In genomic region chr14:101841271-101841670, GRCm38 (mm10) we compare ENCODE assay signal across 11 mouse cellular contexts.
A peak's percentile ranks its signal among the peaks of the same experiment; 100 is the strongest.
DNase-seq lines count a peak whose midpoint lies in the region; ATAC-seq lines count a peak whose summit lies in the region.
"Had no signal": no experiment of that assay in that cellular context is flagged by ENCODE, and none has a peak within 500 bp of the region (broad histone marks: within the 10 kb centered on the region; RNA-seq: fewer than 3 reads in every experiment).

No protein-coding gene starts in this region.

- no peaks in the 10 kb centered on the region for H3K36me3 ChIP-seq in heart, embryonic 14.5 days (ENCODE audit: control insufficient read depth, insufficient read depth, low read length)
- no peaks in the 10 kb centered on the region for H3K36me3 ChIP-seq in lung, embryonic 15.5 days
- H3K36me3 ChIP-seq in limb, embryonic 15.5 days = no peaks in the 10 kb centered on the region
- H3K36me3 ChIP-seq in stomach, embryonic 16.5 days (ENCODE audit: control insufficient read depth, insufficient read depth, low read length) = no peaks in the 10 kb centered on the region
- H3K36me3 ChIP-seq: midbrain, embryonic 12.5 days; neural tube, embryonic 13.5 days had no signal

- H3K27ac ChIP-seq in heart, embryonic 14.5 days (replicated peaks in 1 of 2; ENCODE audit: control insufficient read depth in 1 of 2, insufficient read depth in 1 of 2, low read depth in 2 of 2, low read length in 2 of 2) = peak overlapping the region in 1 of 2 experiments; percentile 3; a peak in 1 of 4 replicates
- 0 out of 2 replicates have a peak overlapping the region, but pooled peaks have one; percentile 27 for H3K27ac ChIP-seq in lung, embryonic 15.5 days
- H3K27ac ChIP-seq in limb, embryonic 15.5 days = no peak overlapping the region
- H3K27ac ChIP-seq in stomach, embryonic 16.5 days (ENCODE audit: low read length) = peak overlapping the region; percentile 65
- H3K27ac ChIP-seq: midbrain, embryonic 12.5 days; neural tube, embryonic 13.5 days had no signal

- H3K9ac ChIP-seq in heart, embryonic 14.5 days (ENCODE audit: low read length) = peak overlapping the region; percentile 62
- H3K9ac ChIP-seq in lung, embryonic 15.5 days = peak overlapping the region; percentile 2
- no peak overlapping the region for H3K9ac ChIP-seq in limb, embryonic 15.5 days
- peak overlapping the region; percentile 37 for H3K9ac ChIP-seq in stomach, embryonic 16.5 days (ENCODE audit: low read length)
- H3K9ac ChIP-seq: midbrain, embryonic 12.5 days; neural tube, embryonic 13.5 days had no signal

- H3K4me3 ChIP-seq in heart, embryonic 14.5 days (ENCODE audit: control insufficient read depth in 1 of 2, insufficient read depth in 1 of 2, low read depth in 1 of 2, low read length in 2 of 2) = peak overlapping the region; percentile 19 to 40; a peak in 3 of 4 replicates
- peak overlapping the region; percentile 37 for H3K4me3 ChIP-seq in lung, embryonic 15.5 days
- H3K4me3 ChIP-seq in limb, embryonic 15.5 days = peak overlapping the region; percentile 17; the same call in 1 of the 2 replicates
- H3K4me3 ChIP-seq in stomach, embryonic 16.5 days (replicated peaks; ENCODE audit: low read length) = peak overlapping the region; percentile 36
- H3K4me3 ChIP-seq: midbrain, embryonic 12.5 days; neural tube, embryonic 13.5 days had no signal

- H3K27me3 ChIP-seq in heart, embryonic 14.5 days (ENCODE audit: control insufficient read depth, insufficient read depth, low read length) = no peaks in the 10 kb centered on the region
- H3K27me3 ChIP-seq in lung, embryonic 15.5 days = no peaks in the 10 kb centered on the region
- no peaks in the 10 kb centered on the region for H3K27me3 ChIP-seq in limb, embryonic 15.5 days
- H3K27me3 ChIP-seq in stomach, embryonic 16.5 days (ENCODE audit: control insufficient read depth, insufficient read depth, low read length) = no peaks in the 10 kb centered on the region
- H3K27me3 ChIP-seq: midbrain, embryonic 12.5 days; neural tube, embryonic 13.5 days had no signal

- H3K9me3 ChIP-seq in heart, embryonic 14.5 days (ENCODE audit: control insufficient read depth, low read length) = no peaks in the 10 kb centered on the region
- H3K9me3 ChIP-seq in lung, embryonic 15.5 days = no peaks in the 10 kb centered on the region
- H3K9me3 ChIP-seq in limb, embryonic 15.5 days = no peaks in the 10 kb centered on the region
- H3K9me3 ChIP-seq in stomach, embryonic 16.5 days (replicated peaks; ENCODE audit: control insufficient read depth, low read length) = no peaks in the 10 kb centered on the region
- H3K9me3 ChIP-seq: midbrain, embryonic 12.5 days; neural tube, embryonic 13.5 days had no signal

- ATAC-seq in heart, embryonic 14.5 days (ENCODE audit: insufficient number of reproducible peaks, insufficient read depth, low FRiP score, low read depth) = no peak
- no peak for ATAC-seq in lung, embryonic 15.5 days (ENCODE audit: borderline replicate concordance, extremely low read depth, low FRiP score, low TSS enrichment)
- no peak for ATAC-seq in limb, embryonic 15.5 days (ENCODE audit: insufficient number of reproducible peaks, low FRiP score, low TSS enrichment, low read depth)
- ATAC-seq in stomach, embryonic 16.5 days (ENCODE audit: insufficient read depth, low FRiP score) = no peak

- 79% methylated on average over 5 of the region's 5 CpGs for WGBS in heart, embryonic 14.5 days
- 61% methylated on average over 5 of the region's 5 CpGs for WGBS in lung, embryonic 15.5 days
- WGBS in limb, embryonic 15.5 days = 78% methylated on average over 5 of the region's 5 CpGs
- WGBS in stomach, embryonic 16.5 days = 60% methylated on average over 5 of the region's 5 CpGs

- peak overlapping the region; percentile 66 for H3K4me2 ChIP-seq in heart, embryonic 14.5 days (ENCODE audit: low read length)
- peak overlapping the region; percentile 36 for H3K4me2 ChIP-seq in lung, embryonic 15.5 days
- H3K4me2 ChIP-seq in limb, embryonic 15.5 days = no peak overlapping the region
- peak overlapping the region; percentile 50 for H3K4me2 ChIP-seq in stomach, embryonic 16.5 days (ENCODE audit: low read depth, low read length)
- H3K4me2 ChIP-seq: midbrain, embryonic 12.5 days; neural tube, embryonic 13.5 days had no signal

- DNase-seq in heart, postnatal 4 days = no peak
- no peak for DNase-seq in lung, postnatal 4 days
- DNase-seq in layer of hippocampus, postnatal 36 days = no peak
- DNase-seq: cerebellum, postnatal 36 days; right cerebral cortex, postnatal 14 days had no signal

- peaks cover 28 to 46% of the 10 kb centered on the region in 2 experiments for H3K4me1 ChIP-seq in heart, embryonic 14.5 days (ENCODE audit: control insufficient read depth in 2 of 2, insufficient read depth in 2 of 2, low read length in 2 of 2)
- peaks cover 20% of the 10 kb centered on the region for H3K4me1 ChIP-seq in lung, embryonic 15.5 days
- H3K4me1 ChIP-seq in limb, embryonic 15.5 days = peaks cover 15% of the 10 kb centered on the region
- H3K4me1 ChIP-seq in stomach, embryonic 16.5 days (ENCODE audit: control insufficient read depth, insufficient read depth, low read length) = 0 out of 2 replicates have a peak, but pooled peaks cover 9% of the 10 kb centered on the region
- H3K4me1 ChIP-seq: midbrain, embryonic 12.5 days; neural tube, embryonic 13.5 days had no signal
